Mouse (Mus musculus) heart, embryonic 11.5 days (tissue): ENCODE data around the gene 2010300C02Rik. TPM values are rescaled to one million over a fixed set of nuclear protein-coding genes. Genes with fewer than 3 reads are reported as not detected.

Experiments
- ATAC-seq: fragments of 200-750 bp; cut with Nextera tagmentation; replicated peaks from 2 replicates; pipeline ENCODE4 v1.8.0; 2017; ENCODE audit warnings: moderate library complexity; ENCODE audit not compliant: insufficient number of reproducible peaks, low FRiP score, low TSS enrichment
- H3K27ac ChIP-seq: fragments of 300-500 bp; sonication (generic); 2 replicates; pipeline ENCODE4 v1.5.1; 2014; ENCODE audit warnings: mild to moderate bottlenecking, low read depth, low read length
- H3K27me3 ChIP-seq: fragments of 300-500 bp; sonication (generic); 2 replicates; pipeline ENCODE4 v1.6.1; 2014; ENCODE audit warnings: mild to moderate bottlenecking, low read length, mixed read lengths; ENCODE audit not compliant: control insufficient read depth, insufficient read depth
- H3K36me3 ChIP-seq: fragments of 300-500 bp; sonication (generic); 2 replicates; pipeline ENCODE4 v1.6.1; 2014; ENCODE audit warnings: mild to moderate bottlenecking, low read length, moderate library complexity, mixed read lengths; ENCODE audit not compliant: control insufficient read depth, insufficient read depth
- H3K4me1 ChIP-seq: fragments of 300-500 bp; sonication (generic); 2 replicates; pipeline ENCODE4 v1.6.1; 2014; ENCODE audit warnings: low read length; ENCODE audit not compliant: control insufficient read depth, insufficient read depth
- H3K4me2 ChIP-seq: fragments of 300-500 bp; sonication (generic); 2 replicates; pipeline ENCODE4 v1.6.1; 2014; ENCODE audit warnings: mild to moderate bottlenecking, moderate library complexity
- H3K4me3 ChIP-seq: fragments of 300-500 bp; sonication (generic); 2 replicates; pipeline ENCODE4 v1.5.1; 2014; ENCODE audit warnings: low read depth, low read length
- H3K9ac ChIP-seq: fragments of 300-500 bp; sonication (generic); 2 replicates; pipeline ENCODE4 v1.6.1; 2014; ENCODE audit warnings: mild to moderate bottlenecking, low read depth, low read length, moderate library complexity
- H3K9me3 ChIP-seq: fragments of 300-500 bp; sonication (generic); replicated peaks from 2 replicates; pipeline ENCODE4 v1.6.1; 2016; ENCODE audit warnings: low read length; ENCODE audit not compliant: control insufficient read depth
- WGBS: fragments of 180-500 bp; shearing (Covaris S2); extraction: QIAGEN DNeasy Blood & Tissue Kit; methylation state at CpG from one replicate; pipeline ENCODE4 v1.1.7; 2014; ENCODE audit not compliant: insufficient replicate concordance; 5-methylcytosine and 5-hydroxymethylcytosine counted together
- polyA plus RNA-seq: library from polyadenylated mRNA; unstranded; fragments of >200 nt; fragmentation: Nextera tagmentation; extraction: Ambion mirVana; gene quantifications from 2 replicates; pipeline ENCODE4 v1.2.1, GENCODE M21; 2014

The 2010300C02Rik gene
- polyA plus RNA-seq, 1 experiment from 2014 or later: 2.8 TPM

DNA sequence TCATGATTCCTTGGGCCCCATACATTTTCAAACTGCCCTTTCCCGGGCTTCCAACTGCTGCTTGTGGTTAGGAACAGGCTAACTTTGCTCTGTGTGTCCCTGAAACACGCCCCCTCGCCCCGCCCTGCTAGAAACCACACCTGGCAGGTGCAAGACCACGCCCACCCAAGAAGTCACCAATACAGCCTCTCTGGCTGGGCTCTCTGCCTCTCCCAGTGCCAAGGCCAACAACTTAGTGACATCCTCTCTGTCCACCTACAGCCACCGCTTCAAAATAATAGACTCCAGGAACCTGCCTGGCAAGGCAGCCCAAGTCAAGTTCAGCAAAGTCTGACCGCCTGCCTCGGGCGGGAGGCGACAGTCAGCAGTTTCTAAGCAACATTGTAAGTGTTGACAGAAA, 53.3 kb downstream of the 2010300C02Rik start:
- H3K27me3 ChIP-seq: no peaks in the 10 kb centered on the region
- no peaks in the 10 kb centered on the region for H3K9me3 ChIP-seq
- H3K27ac ChIP-seq: no peak overlapping the region
- no peak overlapping the region for H3K9ac ChIP-seq
- no peak overlapping the region for H3K4me2 ChIP-seq
- WGBS: 67% methylated on average over 10 of the region's 10 CpGs
- H3K4me1 ChIP-seq: no peaks in the 10 kb centered on the region
- no peaks in the 10 kb centered on the region for H3K36me3 ChIP-seq
- H3K4me3 ChIP-seq: no peak overlapping the region
- ATAC-seq: no peak

DNA sequence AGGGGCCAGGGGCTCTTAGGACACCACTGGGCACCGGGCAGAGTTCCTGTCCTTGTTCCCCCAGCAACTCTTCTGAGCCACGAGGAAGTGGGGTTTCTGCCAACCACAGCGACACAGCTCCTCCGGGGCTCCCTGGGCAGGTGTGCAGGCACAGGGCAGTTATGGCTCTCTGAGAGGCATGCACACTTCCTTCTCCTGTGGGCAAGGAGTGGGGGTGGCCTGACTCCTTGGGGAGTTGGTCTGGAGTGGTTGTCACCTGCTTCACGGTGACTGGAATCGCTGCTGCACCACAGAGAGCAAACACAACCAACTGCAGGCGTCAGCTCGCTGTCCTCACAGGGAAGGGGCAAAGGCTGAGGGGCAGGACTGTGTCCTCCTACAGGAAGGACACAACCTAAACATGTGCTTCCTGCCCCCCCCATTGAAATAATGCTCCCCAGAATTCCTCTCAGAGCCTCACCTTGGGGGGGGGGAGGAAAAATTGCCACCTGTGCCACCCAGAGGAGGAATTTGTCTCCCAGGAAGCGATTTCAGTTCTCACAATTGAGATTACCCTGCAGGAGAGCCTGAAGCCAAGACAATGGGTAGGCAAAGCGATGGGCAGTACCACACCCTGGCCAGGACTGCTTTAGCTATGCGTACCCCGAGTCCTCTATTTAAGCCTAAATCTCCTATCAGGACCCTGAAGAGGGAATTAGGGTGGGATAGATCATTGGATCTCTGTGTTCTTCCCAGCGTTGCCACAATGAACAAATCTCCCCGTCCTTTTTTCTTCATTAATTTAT, 54.2 kb downstream of the 2010300C02Rik start:
- no peak overlapping the region for H3K4me2 ChIP-seq
- no peak overlapping the region for H3K4me3 ChIP-seq
- H3K9me3 ChIP-seq: no peaks in the 10 kb centered on the region
- no peaks in the 10 kb centered on the region for H3K27me3 ChIP-seq
- no peaks in the 10 kb centered on the region for H3K4me1 ChIP-seq
- no peak overlapping the region for H3K27ac ChIP-seq
- no peaks in the 10 kb centered on the region for H3K36me3 ChIP-seq
- ATAC-seq: no peak
- no peak overlapping the region for H3K9ac ChIP-seq
- 67% methylated on average over 14 of the region's 14 CpGs for WGBS

- no peak overlapping the region for H3K27ac ChIP-seq
- 66% methylated on average over 2 of the region's 2 CpGs for WGBS
- no peaks in the 10 kb centered on the region for H3K4me1 ChIP-seq
Measured at GRCm38 (mm10) chr1:37664496-37664895, 55.4 kb downstream of the 2010300C02Rik start.

GRCm38 (mm10) chr1:37663606-37664005, 56.3 kb downstream of the 2010300C02Rik start:
- H3K4me2 ChIP-seq: no peak overlapping the region
- H3K4me3 ChIP-seq: no peak overlapping the region
- H3K4me1 ChIP-seq: no peaks in the 10 kb centered on the region
- WGBS: 78% methylated on average over 5 of the region's 5 CpGs
- no peaks in the 10 kb centered on the region for H3K27me3 ChIP-seq
- no peak for ATAC-seq
- H3K27ac ChIP-seq: no peak overlapping the region
- H3K9ac ChIP-seq: no peak overlapping the region
- H3K9me3 ChIP-seq: no peaks in the 10 kb centered on the region
- H3K36me3 ChIP-seq: no peaks in the 10 kb centered on the region

More at GRCm38 (mm10) chr1:37664496-37664895, 55.4 kb downstream of the 2010300C02Rik start:
- Histone ChIP-seq H3K4me3 (no peak overlapping the region), H3K36me3 (no peaks in the 10 kb centered on the region), H3K9me3 (no peaks in the 10 kb centered on the region), H3K4me2 (no peak overlapping the region), H3K27me3 (no peaks in the 10 kb centered on the region), H3K9ac (no peak overlapping the region)
- ATAC-seq: no peak

GRCm38 (mm10) chr1:37656017-37656416, 63.9 kb downstream of the 2010300C02Rik start:
- Histone ChIP-seq H3K4me3 (no peak overlapping the region), H3K27ac (no peak overlapping the region), H3K36me3 (no peaks in the 10 kb centered on the region), H3K9me3 (no peaks in the 10 kb centered on the region), H3K9ac (no peak overlapping the region), H3K4me2 (no peak overlapping the region), H3K27me3 (no peaks in the 10 kb centered on the region), H3K4me1 (no peaks in the 10 kb centered on the region)
- ATAC-seq: no peak
- WGBS: 87% methylated on average over 2 of the region's 2 CpGs

DNA sequence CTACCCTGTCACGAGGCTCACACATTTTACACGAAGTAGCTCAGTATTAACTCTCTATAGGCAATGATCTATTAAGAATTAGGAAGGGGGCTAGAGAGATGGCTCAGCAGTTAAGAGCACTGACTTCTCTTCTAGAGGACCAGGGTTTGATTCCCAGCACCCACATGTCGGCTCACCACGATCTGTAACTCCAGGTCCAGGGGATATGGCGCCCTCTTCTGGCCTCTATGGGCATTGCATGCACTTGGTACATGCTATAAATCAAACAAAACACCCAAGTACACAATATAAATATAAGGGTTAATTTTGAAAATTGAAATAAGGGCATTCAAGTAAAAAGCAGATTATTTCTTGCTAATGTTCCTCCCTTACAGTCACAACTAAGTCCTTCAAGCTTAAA, 65.9 kb downstream of the 2010300C02Rik start:
- no peak overlapping the region for H3K9ac ChIP-seq
- no peak overlapping the region for H3K27ac ChIP-seq
- no peak overlapping the region for H3K4me2 ChIP-seq
- H3K36me3 ChIP-seq: no peaks in the 10 kb centered on the region
- 69% methylated on average over 5 of the region's 5 CpGs for WGBS
- H3K9me3 ChIP-seq: no peaks in the 10 kb centered on the region
- no peak overlapping the region for H3K4me3 ChIP-seq
- H3K4me1 ChIP-seq: no peaks in the 10 kb centered on the region
- no peaks in the 10 kb centered on the region for H3K27me3 ChIP-seq
- no peak for ATAC-seq

DNA sequence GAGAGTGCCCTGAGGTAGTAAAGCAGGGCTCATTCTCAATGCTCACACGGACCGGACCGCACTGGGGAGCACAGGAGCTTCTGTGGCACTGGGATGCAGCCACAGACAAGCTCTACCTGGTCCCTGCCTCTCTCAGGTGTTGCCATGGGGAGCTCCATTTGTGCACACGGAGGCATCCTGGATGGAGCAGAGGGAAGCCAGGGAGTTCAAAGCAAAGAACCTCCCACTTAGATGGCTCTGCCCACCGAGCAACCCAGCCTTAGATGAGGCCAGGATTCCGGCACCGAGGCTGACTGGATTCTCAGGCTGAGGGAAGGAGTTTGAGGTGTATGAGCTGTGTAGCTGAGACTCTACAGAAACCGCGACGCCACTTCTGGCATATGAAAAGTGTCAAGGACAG, 72.8 kb downstream of the 2010300C02Rik start:
- H3K4me2 ChIP-seq: no peak overlapping the region
- H3K4me1 ChIP-seq: no peaks in the 10 kb centered on the region
- H3K4me3 ChIP-seq: no peak overlapping the region
- 88% methylated on average over 10 of the region's 10 CpGs for WGBS
- H3K36me3 ChIP-seq: no peaks in the 10 kb centered on the region
- ATAC-seq: no peak
- no peak overlapping the region for H3K9ac ChIP-seq
- H3K27me3 ChIP-seq: no peaks in the 10 kb centered on the region
- H3K27ac ChIP-seq: no peak overlapping the region
- no peaks in the 10 kb centered on the region for H3K9me3 ChIP-seq

GRCm38 (mm10) chr1:37644501-37644900, 75.4 kb downstream of the 2010300C02Rik start:
- Histone ChIP-seq H3K4me2 (no peak overlapping the region), H3K27me3 (no peaks in the 10 kb centered on the region), H3K27ac (no peak overlapping the region), H3K9me3 (no peaks in the 10 kb centered on the region), H3K4me3 (no peak overlapping the region), H3K4me1 (no peaks in the 10 kb centered on the region), H3K36me3 (no peaks in the 10 kb centered on the region), H3K9ac (no peak overlapping the region)
- WGBS: 84% methylated on average over 16 of the region's 16 CpGs
- no peak for ATAC-seq

- Histone ChIP-seq H3K36me3 (no peaks in the 10 kb centered on the region), H3K9ac (no peak overlapping the region), H3K27ac (no peak overlapping the region), H3K4me2 (no peak overlapping the region), H3K27me3 (no peaks in the 10 kb centered on the region), H3K9me3 (no peaks in the 10 kb centered on the region), H3K4me1 (no peaks in the 10 kb centered on the region), H3K4me3 (no peak overlapping the region)
- 68% methylated on average over 5 of the region's 5 CpGs for WGBS
- no peak for ATAC-seq
Measured at GRCm38 (mm10) chr1:37643794-37644365, 76.0 kb downstream of the 2010300C02Rik start.
